Mouse (Mus musculus) liver, adult (tissue): Measurements from ENCODE around the gene Bzw1.

Experiments
- GATA4 ChIP-seq: IDR thresholded peaks from 2 replicates; pipeline ENCODE4 v1.6.1; 2014; ENCODE audit warnings: mild to moderate bottlenecking, low read length; ENCODE audit not compliant: insufficient replicate concordance

Bzw1 gene

GRCm38 (mm10) chr1:58392268-58392651, 438 bp upstream of the Bzw1 start:
- TF ChIP-seq GATA4 = no peak

- TF ChIP-seq GATA4 = no peak
Observed at GRCm38 (mm10) chr1:58393284-58394195, 842 bp downstream of the Bzw1 start.

- TF ChIP-seq GATA4 = no peak
Observed at GRCm38 (mm10) chr1:58395341-58395740, 2.6 kb downstream of the Bzw1 start.

GRCm38 (mm10) chr1:58396179-58396578, 3.5 kb downstream of the Bzw1 start:
- TF ChIP-seq GATA4 = no peak

GRCm38 (mm10) chr1:58397731-58398130, 5.0 kb downstream of the Bzw1 start:
- no peak for TF ChIP-seq GATA4

- no peak for TF ChIP-seq GATA4
Observed at GRCm38 (mm10) chr1:58401396-58401795, 8.7 kb downstream of the Bzw1 start.

- TF ChIP-seq GATA4 = no peak
Observed at GRCm38 (mm10) chr1:58403745-58404144, 11.0 kb downstream of the Bzw1 start.

- TF ChIP-seq GATA4 = no peak
Observed at GRCm38 (mm10) chr1:58407321-58407720, 14.6 kb downstream of the Bzw1 start.

GRCm38 (mm10) chr1:58408141-58408540, 15.4 kb downstream of the Bzw1 start:
- no peak for TF ChIP-seq GATA4

GRCm38 (mm10) chr1:58409553-58410197, 17.0 kb downstream of the Bzw1 start:
- TF ChIP-seq GATA4 = no peak

- no peak for TF ChIP-seq GATA4
Observed at GRCm38 (mm10) chr1:58410198-58410588, 17.5 kb downstream of the Bzw1 start.

- TF ChIP-seq GATA4 = no peak
Observed at GRCm38 (mm10) chr1:58410776-58411175, 18.1 kb downstream of the Bzw1 start.

- TF ChIP-seq GATA4 = no peak
Observed at GRCm38 (mm10) chr1:58415442-58415841, 22.7 kb downstream of the Bzw1 start.

GRCm38 (mm10) chr1:58416048-58416447, 23.4 kb downstream of the Bzw1 start:
- no peak for TF ChIP-seq GATA4

- no peak for TF ChIP-seq GATA4
Observed at GRCm38 (mm10) chr1:58420032-58420431, 27.3 kb downstream of the Bzw1 start.

GRCm38 (mm10) chr1:58420961-58421360, 28.3 kb downstream of the Bzw1 start:
- no peak for TF ChIP-seq GATA4
